Mouse (Mus musculus): ENCODE data around the gene Oas2. TPM values are rescaled to one million over a fixed set of nuclear protein-coding genes. Genes with fewer than 3 reads are reported as not detected.

Gene Oas2
- polyA plus RNA-seq, 1 experiment: not detected

DNA sequence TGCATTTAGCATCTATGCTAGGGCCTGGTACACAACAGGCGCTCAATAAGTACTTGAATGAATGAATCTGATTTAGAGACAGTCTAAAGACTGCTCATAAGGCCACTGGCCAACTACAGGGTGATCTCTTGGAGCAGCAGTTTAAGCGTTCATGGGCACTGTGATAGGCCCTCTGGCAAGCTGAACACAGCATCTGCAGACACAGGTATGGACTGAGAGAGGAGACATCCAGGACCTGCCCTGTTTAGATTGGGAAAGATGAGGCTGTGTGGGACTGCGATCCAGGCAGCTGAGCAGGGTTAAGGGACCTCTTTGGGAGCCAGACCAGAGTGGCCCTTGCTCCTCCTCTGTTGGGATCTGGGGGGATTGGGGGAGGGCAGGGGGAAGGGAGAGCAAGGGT, 37.8 kb downstream of the Oas2 start, which contains the start of gene Dtx1:
Dtx1 (minus strand) TSS at position 101 of the 400 bp plus-strand sequence.
- H3K79me2 ChIP-seq (ENCODE audit: control insufficient read depth, insufficient read depth): no peaks in the 10 kb centered on the region
- H3K4me3 ChIP-seq: no peak within 1 kb of the TSS
- no peak within 1 kb of the TSS for H3ac ChIP-seq (ENCODE audit: control insufficient read depth, insufficient read length)
- no peak within 1 kb of the TSS for H3K4me2 ChIP-seq (ENCODE audit: low read depth)
- H3K36me3 ChIP-seq (ENCODE audit: control insufficient read depth, insufficient read depth): no peaks in the 10 kb centered on the region
- H3K27me3 ChIP-seq (ENCODE audit: control insufficient read depth, insufficient read depth, insufficient read length): peaks cover 75% of the 10 kb centered on the region
- TF ChIP-seq CEBPB (IDR thresholded peaks at IDR 0.05; ENCODE audit: insufficient read depth, poor library complexity, severe bottlenecking): no peak
- no peak for TF ChIP-seq REST (IDR thresholded peaks at IDR 0.05; ENCODE audit: insufficient read depth, insufficient read length)
- TF ChIP-seq POLR2A (IDR thresholded peaks at IDR 0.05; ENCODE audit: insufficient read length, low read depth): no peak
- TF ChIP-seq MYOD1 (IDR thresholded peaks at IDR 0.05; ENCODE audit: control insufficient read depth in 1 of 3, insufficient read length in 2 of 3, low read depth in 2 of 3): no peak
- no peak for TF ChIP-seq E2F4 (IDR thresholded peaks at IDR 0.05; ENCODE audit: insufficient read depth)
- no peak for TF ChIP-seq MYOG (IDR thresholded peaks at IDR 0.05; ENCODE audit: control insufficient read depth in 1 of 3, insufficient read depth in 1 of 3, insufficient read length in 2 of 3, low read depth in 2 of 3)
- TF ChIP-seq SRF (IDR thresholded peaks at IDR 0.05; ENCODE audit: control insufficient read depth, insufficient read length, low read depth): no peak
- no peak for TF ChIP-seq POLR2AphosphoS2 (IDR thresholded peaks at IDR 0.05; ENCODE audit: insufficient read length, low read depth)
- TF ChIP-seq USF1 (IDR thresholded peaks at IDR 0.05; ENCODE audit: low read depth): no peak
- TF ChIP-seq TCF12 (IDR thresholded peaks at IDR 0.05; ENCODE audit: insufficient read depth, poor library complexity, severe bottlenecking): no peak
- TF ChIP-seq TCF3 (IDR thresholded peaks at IDR 0.05; ENCODE audit: insufficient read length, low read depth): no peak
- no peak for TF ChIP-seq MAX (IDR thresholded peaks at IDR 0.05; ENCODE audit: low read depth)

DNA sequence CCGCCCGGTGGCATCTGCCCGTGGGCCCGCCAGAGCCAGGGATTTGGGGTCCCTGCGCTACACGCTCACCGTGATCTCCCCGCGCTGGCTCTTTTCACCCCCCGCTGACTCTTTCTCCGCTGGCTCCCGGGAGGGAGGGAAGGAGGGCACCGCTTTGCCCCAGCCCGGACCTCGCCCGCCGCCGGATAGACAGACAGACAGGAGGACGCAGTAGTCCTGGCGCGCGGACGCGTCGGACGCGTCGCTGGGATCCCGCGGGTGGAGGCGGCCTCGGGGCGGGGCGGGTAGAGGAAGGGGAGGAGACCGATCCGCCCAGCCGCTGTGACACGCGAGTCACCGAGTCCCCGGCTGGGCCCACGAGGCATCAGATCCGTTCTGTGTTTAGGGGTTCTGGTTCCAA, 38.2 kb downstream of the Oas2 start:
- TF ChIP-seq SRF (IDR thresholded peaks at IDR 0.05; ENCODE audit: control insufficient read depth, insufficient read length, low read depth): no peak
- no peak for TF ChIP-seq POLR2A (IDR thresholded peaks at IDR 0.05; ENCODE audit: insufficient read length, low read depth)
- no peak for TF ChIP-seq MYOD1 (IDR thresholded peaks at IDR 0.05; ENCODE audit: control insufficient read depth in 1 of 3, insufficient read length in 2 of 3, low read depth in 2 of 3)
- TF ChIP-seq TCF3 (IDR thresholded peaks at IDR 0.05; ENCODE audit: insufficient read length, low read depth): no peak
- TF ChIP-seq USF1 (IDR thresholded peaks at IDR 0.05; ENCODE audit: low read depth): no peak
- H3K36me3 ChIP-seq (ENCODE audit: control insufficient read depth, insufficient read depth): no peaks in the 10 kb centered on the region
- H3K4me3 ChIP-seq: no peak overlapping the region
- no peak overlapping the region for H3K4me2 ChIP-seq (ENCODE audit: low read depth)
- no peak overlapping the region for H3ac ChIP-seq (ENCODE audit: control insufficient read depth, insufficient read length)
- H3K27me3 ChIP-seq (ENCODE audit: control insufficient read depth, insufficient read depth, insufficient read length): peaks cover 76% of the 10 kb centered on the region
- H3K79me2 ChIP-seq (ENCODE audit: control insufficient read depth, insufficient read depth): no peaks in the 10 kb centered on the region

DNA sequence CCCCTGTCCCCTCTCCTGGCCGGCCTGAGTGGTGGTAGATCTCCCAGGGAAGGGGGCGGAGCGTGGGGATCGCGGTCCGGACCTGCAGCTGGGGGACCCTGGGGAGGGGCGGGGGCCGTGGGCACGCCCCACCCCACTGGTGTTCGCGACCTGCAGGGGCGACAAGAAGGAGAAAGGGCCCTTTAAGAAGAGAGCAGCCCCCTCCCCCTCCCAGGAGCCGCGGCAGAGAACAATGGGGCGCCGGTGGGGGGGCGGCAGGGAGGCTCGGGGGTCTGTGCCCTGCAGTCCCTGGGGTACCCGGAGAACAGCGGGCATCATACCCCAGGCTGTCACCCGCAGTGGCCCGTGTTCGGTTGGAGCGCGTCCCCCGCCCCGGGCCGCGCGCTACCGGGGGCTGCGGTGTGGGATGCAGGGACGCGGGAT, 38.8 kb downstream of the Oas2 start:
- no peak overlapping the region for H3K4me2 ChIP-seq (ENCODE audit: low read depth)
- no peak overlapping the region for H3ac ChIP-seq (ENCODE audit: control insufficient read depth, insufficient read length)
- TF ChIP-seq E2F4 (IDR thresholded peaks at IDR 0.05; ENCODE audit: insufficient read depth) (no peak), USF1 (IDR thresholded peaks at IDR 0.05; ENCODE audit: low read depth) (no peak), CEBPB (IDR thresholded peaks at IDR 0.05; ENCODE audit: insufficient read depth, poor library complexity, severe bottlenecking) (no peak), REST (IDR thresholded peaks at IDR 0.05; ENCODE audit: insufficient read depth, insufficient read length) (no peak), MYOD1 (IDR thresholded peaks at IDR 0.05; ENCODE audit: control insufficient read depth in 1 of 3, insufficient read length in 2 of 3, low read depth in 2 of 3) (no peak), MAX (IDR thresholded peaks at IDR 0.05; ENCODE audit: low read depth) (no peak)
- H3K79me2 ChIP-seq (ENCODE audit: control insufficient read depth, insufficient read depth): no peaks in the 10 kb centered on the region
- H3K27me3 ChIP-seq (ENCODE audit: control insufficient read depth, insufficient read depth, insufficient read length): peaks cover 76% of the 10 kb centered on the region
- H3K4me3 ChIP-seq: no peak overlapping the region
- no peaks in the 10 kb centered on the region for H3K36me3 ChIP-seq (ENCODE audit: control insufficient read depth, insufficient read depth)

DNA sequence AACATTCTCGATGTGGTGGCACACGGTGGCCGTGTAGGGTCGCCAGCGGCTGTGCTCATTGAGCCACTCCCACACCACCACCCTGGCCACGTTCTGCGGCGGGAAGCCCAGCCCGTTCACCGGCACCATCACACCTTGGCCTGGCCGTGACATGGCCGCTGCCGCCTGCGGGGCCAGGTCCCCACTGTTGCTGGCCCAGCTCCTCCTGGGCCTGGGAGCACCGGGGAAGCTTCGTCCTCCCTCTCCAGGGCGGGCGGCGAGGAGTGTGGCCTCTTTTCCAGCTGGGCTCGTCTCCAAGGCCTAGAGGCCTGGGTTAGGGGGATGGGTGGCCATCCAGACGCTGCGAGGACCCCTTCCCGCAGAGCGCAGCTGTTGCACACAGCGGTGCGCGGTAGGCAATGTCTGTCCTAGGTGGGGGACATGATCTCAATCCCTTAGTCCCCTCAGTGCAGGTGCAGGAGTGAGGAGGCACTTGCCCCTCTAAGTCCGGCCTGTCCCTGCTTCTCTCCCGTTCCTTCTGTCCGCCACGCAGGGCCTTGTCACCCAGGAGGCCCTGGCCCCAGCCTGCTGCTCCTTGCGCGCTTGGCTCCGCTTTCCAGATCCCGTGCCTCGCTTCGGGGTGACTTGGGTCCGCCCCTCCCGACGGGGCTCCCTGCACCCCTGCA, 39.4 kb downstream of the Oas2 start:
- Histone ChIP-seq H3K4me3 (no peak overlapping the region), H3K27me3 (ENCODE audit: control insufficient read depth, insufficient read depth, insufficient read length) (peaks cover 79% of the 10 kb centered on the region)

DNA sequence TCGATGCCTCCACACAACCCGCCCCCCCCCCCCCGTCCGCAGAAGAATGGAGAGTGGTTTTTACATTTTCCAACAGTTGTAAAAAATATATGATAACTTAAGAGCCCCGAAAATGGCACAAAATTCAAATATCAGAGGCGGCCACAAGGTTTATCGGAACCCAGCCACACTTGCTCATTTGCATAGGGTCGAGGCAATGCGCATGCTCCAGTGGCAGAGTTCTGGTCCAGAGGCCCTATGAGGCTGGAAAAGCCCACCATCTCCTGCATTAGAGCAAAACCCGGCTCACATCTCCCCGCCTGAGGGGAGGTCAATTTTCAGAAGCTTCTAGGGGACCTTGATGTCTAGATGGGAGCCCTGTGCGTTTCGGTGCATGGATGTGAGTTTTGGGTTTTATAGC, 42.7 kb downstream of the Oas2 start:
- Histone ChIP-seq H3ac (ENCODE audit: control insufficient read depth, insufficient read length) (no peak overlapping the region), H3K4me2 (ENCODE audit: low read depth) (no peak overlapping the region), H3K36me3 (ENCODE audit: control insufficient read depth, insufficient read depth) (no peaks in the 10 kb centered on the region), H3K4me3 (no peak overlapping the region), H3K79me2 (ENCODE audit: control insufficient read depth, insufficient read depth) (no peaks in the 10 kb centered on the region), H3K27me3 (ENCODE audit: control insufficient read depth, insufficient read depth, insufficient read length) (peaks cover 82% of the 10 kb centered on the region)
- no peak for TF ChIP-seq TCF12 (IDR thresholded peaks at IDR 0.05; ENCODE audit: insufficient read depth, poor library complexity, severe bottlenecking)
- TF ChIP-seq TCF3 (IDR thresholded peaks at IDR 0.05; ENCODE audit: insufficient read length, low read depth): no peak
- no peak for TF ChIP-seq E2F4 (IDR thresholded peaks at IDR 0.05; ENCODE audit: insufficient read depth)
- no peak for TF ChIP-seq SRF (IDR thresholded peaks at IDR 0.05; ENCODE audit: control insufficient read depth, insufficient read length, low read depth)
- TF ChIP-seq USF1 (IDR thresholded peaks at IDR 0.05; ENCODE audit: low read depth): no peak
- TF ChIP-seq MYOD1 (IDR thresholded peaks at IDR 0.05; ENCODE audit: control insufficient read depth in 1 of 3, insufficient read length in 2 of 3, low read depth in 2 of 3): no peak
- TF ChIP-seq POLR2AphosphoS2 (IDR thresholded peaks at IDR 0.05; ENCODE audit: insufficient read length, low read depth): no peak
- no peak for TF ChIP-seq REST (IDR thresholded peaks at IDR 0.05; ENCODE audit: insufficient read depth, insufficient read length)
- no peak for TF ChIP-seq CEBPB (IDR thresholded peaks at IDR 0.05; ENCODE audit: insufficient read depth, poor library complexity, severe bottlenecking)
- no peak for TF ChIP-seq MYOG (IDR thresholded peaks at IDR 0.05; ENCODE audit: control insufficient read depth in 1 of 3, insufficient read depth in 1 of 3, insufficient read length in 2 of 3, low read depth in 2 of 3)
- no peak for TF ChIP-seq MAX (IDR thresholded peaks at IDR 0.05; ENCODE audit: low read depth)
- no peak for TF ChIP-seq POLR2A (IDR thresholded peaks at IDR 0.05; ENCODE audit: insufficient read length, low read depth)

More for the DNA sequence above, 39.4 kb downstream of the Oas2 start:
- Histone ChIP-seq H3K4me2 (ENCODE audit: low read depth) (no peak overlapping the region), H3ac (ENCODE audit: control insufficient read depth, insufficient read length) (no peak overlapping the region), H3K36me3 (ENCODE audit: control insufficient read depth, insufficient read depth) (no peaks in the 10 kb centered on the region), H3K79me2 (ENCODE audit: control insufficient read depth, insufficient read depth) (no peaks in the 10 kb centered on the region)
- TF ChIP-seq MYOD1 (IDR thresholded peaks at IDR 0.05; ENCODE audit: control insufficient read depth in 1 of 3, insufficient read length in 2 of 3, low read depth in 2 of 3) (no peak), TCF12 (IDR thresholded peaks at IDR 0.05; ENCODE audit: insufficient read depth, poor library complexity, severe bottlenecking) (no peak), POLR2AphosphoS2 (IDR thresholded peaks at IDR 0.05; ENCODE audit: insufficient read length, low read depth) (no peak)
